In genomic region chr3:136816319-136816718, GRCm38 (mm10) we compare ENCODE assay signal across 18 mouse cellular contexts.
"Had no signal": no experiment of that assay in that cellular context is flagged by ENCODE, and none has a peak within 500 bp of the region (broad histone marks: within the 10 kb centered on the region; RNA-seq: fewer than 3 reads in every experiment).

No protein-coding gene starts in this region.

- H3K27ac ChIP-seq: intestine, embryonic 15.5 days; kidney, postnatal 0 days; limb, embryonic 12.5 days; limb, embryonic 15.5 days; lung, embryonic 15.5 days had no signal

- H3K4me2 ChIP-seq: intestine, embryonic 15.5 days; limb, embryonic 12.5 days; limb, embryonic 15.5 days; lung, embryonic 15.5 days; midbrain, embryonic 11.5 days had no signal

- H3K9me3 ChIP-seq: intestine, embryonic 15.5 days; limb, embryonic 12.5 days; limb, embryonic 15.5 days; lung, embryonic 15.5 days had no signal

- H3K4me3 ChIP-seq: intestine, embryonic 15.5 days; limb, embryonic 12.5 days; limb, embryonic 15.5 days; lung, embryonic 15.5 days had no signal

- H3K27me3 ChIP-seq: intestine, embryonic 15.5 days; limb, embryonic 12.5 days; limb, embryonic 15.5 days; lung, embryonic 15.5 days had no signal

- H3K9ac ChIP-seq: intestine, embryonic 15.5 days; limb, embryonic 12.5 days; limb, embryonic 15.5 days; lung, embryonic 15.5 days had no signal

- ATAC-seq: hindbrain, embryonic 16.5 days; intestine, embryonic 15.5 days had no signal

- H3K36me3 ChIP-seq: intestine, embryonic 15.5 days; limb, embryonic 12.5 days; limb, embryonic 15.5 days; lung, embryonic 15.5 days had no signal

- H3K4me1 ChIP-seq: intestine, embryonic 15.5 days; lung, embryonic 15.5 days had no signal

- DNase-seq: kidney, adult 11 months; kidney, adult 9 months; kidney, postnatal 25 days; left cerebral cortex, postnatal 4 days; lung, adult 18-20 months; lung, postnatal 10 days; lung, postnatal 36 days; midbrain, embryonic 14.5 days; thymus, adult 2 months; thymus, postnatal 14 days; thymus, postnatal 4 days had no signal
